Mouse (Mus musculus): ENCODE data around the gene Cdiptos.

DNA sequence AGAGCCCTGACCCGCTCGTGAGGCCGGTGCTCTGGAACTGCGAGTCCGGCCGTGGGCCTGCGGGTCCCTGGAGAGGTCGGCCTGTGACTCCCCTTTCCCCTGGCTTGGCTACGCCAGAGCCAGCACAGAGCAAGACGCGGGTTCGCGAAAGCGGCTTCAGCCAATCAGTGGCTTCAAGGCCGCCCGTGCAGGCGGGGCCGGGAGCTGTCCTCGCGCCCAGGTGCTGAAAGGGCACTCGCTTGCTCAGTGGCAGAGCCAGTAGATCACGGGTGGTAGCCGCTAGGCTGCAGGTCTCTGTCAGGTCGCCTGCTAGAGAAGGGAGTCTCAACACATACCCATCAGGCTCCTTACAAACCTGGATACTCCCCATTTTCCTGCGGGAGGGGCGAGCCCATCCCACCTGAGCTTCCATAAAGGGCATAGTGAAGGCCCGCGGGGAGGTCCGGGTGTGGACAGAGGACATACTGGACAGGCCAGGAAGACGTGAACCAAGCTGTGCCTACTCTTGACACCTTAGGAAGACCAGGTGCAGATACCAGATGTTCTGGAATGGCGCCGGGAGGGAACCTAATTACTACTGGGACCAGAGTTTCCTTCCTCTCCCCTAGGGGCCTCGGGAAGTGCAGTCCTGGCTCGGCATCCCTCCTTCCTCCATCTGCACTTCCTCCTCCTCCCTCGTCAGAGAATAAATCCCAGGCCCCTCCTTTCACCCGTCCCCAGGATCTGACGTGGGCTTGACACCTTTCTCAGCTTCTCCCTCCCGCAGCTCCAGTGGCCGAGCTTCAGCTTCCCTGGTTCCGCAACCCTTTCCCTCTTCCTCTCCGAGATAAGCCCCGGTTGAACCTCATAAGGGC is 25.9 kb downstream of the Cdiptos start, which contains the start of gene Sez6l2:
- TF ChIP-seq POLR2A (IDR thresholded peaks at IDR 0.05; ENCODE audit: insufficient read depth, low read length) = no peak
- TF ChIP-seq CTCF (IDR thresholded peaks at IDR 0.05; ENCODE audit: low read depth, low read length) = no peak
- TF ChIP-seq EP300 (IDR thresholded peaks at IDR 0.05; ENCODE audit: insufficient read depth, low read depth, low read length) = no peak
